Mouse (Mus musculus): ENCODE data around the gene Ccl7. TPM values are rescaled to one million over a fixed set of nuclear protein-coding genes. Genes with fewer than 3 reads are reported as not detected.

Ccl7 gene
- total RNA-seq, 2 experiments from 2014 or later, result not detected

Other genes starting within 250 kb of the Ccl7 start
- under 1 TPM in 1 of 2 experiments, not detected in 1; 0.20 TPM for gene 5530401A14Rik, start 185.0 kb upstream of the Ccl7 start, total RNA-seq (2021)
- under 1 TPM in 1 of 2 experiments, not detected in 1; 0.10 TPM for gene Asic2, start 77.3 kb upstream of the Ccl7 start, total RNA-seq (2021)
- gene Ccl2, start 10.1 kb upstream of the Ccl7 start, total RNA-seq (2021), result not detected
- not detected for gene Gm17268, start 7.2 kb upstream of the Ccl7 start, total RNA-seq (2021)
- 10 to 100 TPM; 19.5 to 20.9 TPM for gene Ccl11, start 12.1 kb downstream of the Ccl7 start, total RNA-seq (2021)
- gene Ccl12, start 56.1 kb downstream of the Ccl7 start, total RNA-seq (2021), result not detected
- under 1 TPM in 1 of 2 experiments, not detected in 1; 0.97 TPM for gene Ccl8, start 69.5 kb downstream of the Ccl7 start, total RNA-seq (2021)